Mouse (Mus musculus) R1 (cell line): ENCODE measurements around the gene Slamf6.

Experiments
- DNase-seq: peaks from one replicate; pipeline ENCODE4 v3.0.0-alpha.2; 2018; ENCODE audit warnings: low read depth, low spot score

The Slamf6 gene

GRCm38 (mm10) chr1:171994918-171995715 lies 77.8 kb downstream of the Slamf6 start:
- no peak for DNase-seq

GRCm38 (mm10) chr1:171996701-171997100 lies 79.4 kb downstream of the Slamf6 start:
- DNase-seq, result no peak

- no peak for DNase-seq
Observed at GRCm38 (mm10) chr1:171998820-171999597, 81.7 kb downstream of the Slamf6 start.

GRCm38 (mm10) chr1:172000641-172001040 lies 83.3 kb downstream of the Slamf6 start:
- DNase-seq, result peak; percentile 72

GRCm38 (mm10) chr1:172001665-172002064 lies 84.3 kb downstream of the Slamf6 start:
- DNase-seq, result no peak
